Mouse (Mus musculus): ENCODE data around the gene Crb1.

DNA sequence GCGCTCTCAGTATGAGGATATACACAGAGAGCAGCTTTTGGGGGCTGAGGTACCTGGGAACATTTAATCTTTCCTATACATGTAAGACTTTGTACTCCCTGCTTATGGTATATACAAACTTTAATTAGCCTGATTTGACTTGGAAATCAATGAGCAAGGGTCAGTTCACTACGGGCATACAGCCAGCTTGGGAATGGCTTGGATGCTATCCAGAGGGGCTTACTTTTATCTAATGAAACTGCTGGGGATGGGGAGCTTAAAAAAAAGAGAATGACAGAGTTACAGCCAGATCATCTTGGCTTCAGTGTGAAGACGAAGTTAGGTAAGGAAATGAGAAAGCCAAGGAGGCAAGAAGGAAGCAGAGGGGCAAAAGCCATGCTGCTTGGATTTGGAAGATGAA is 48.1 kb upstream of the Crb1 start:
- TF ChIP-seq POLR2A (IDR thresholded peaks at IDR 0.05; ENCODE audit: low read depth, low read length) (no peak), CTCF (IDR thresholded peaks at IDR 0.05; ENCODE audit: extremely low read depth, insufficient read length, insufficient replicate concordance, low read depth, low read length) (no peak)

Measured in small intestine, adult 2 months (tissue).